Mouse (Mus musculus): ENCODE data around the gene Mri1.

The Mri1 gene

GRCm38 (mm10) chr8:84236410-84236997, 20.6 kb downstream of the Mri1 start:
- no peak for DNase-seq

- DNase-seq: no peak
Observed at GRCm38 (mm10) chr8:84235746-84236409, 21.2 kb downstream of the Mri1 start.

- peak in 1 of 2 experiments; percentile 53 for DNase-seq
Observed at GRCm38 (mm10) chr8:84233055-84233454, 24.1 kb downstream of the Mri1 start.

GRCm38 (mm10) chr8:84230735-84231134, 26.4 kb downstream of the Mri1 start:
- no peak for DNase-seq

GRCm38 (mm10) chr8:84223322-84224029, 33.6 kb downstream of the Mri1 start:
- DNase-seq: no peak

GRCm38 (mm10) chr8:84222566-84223165, 34.5 kb downstream of the Mri1 start:
- DNase-seq: no peak

- DNase-seq: no peak
Observed at GRCm38 (mm10) chr8:84220105-84220504, 37.0 kb downstream of the Mri1 start.

- no peak for DNase-seq
Observed at GRCm38 (mm10) chr8:84218143-84218542, 39.0 kb downstream of the Mri1 start.

- DNase-seq: no peak
Observed at GRCm38 (mm10) chr8:84217206-84217605, 39.9 kb downstream of the Mri1 start.

GRCm38 (mm10) chr8:84213277-84213676, 43.8 kb downstream of the Mri1 start:
- no peak for DNase-seq

GRCm38 (mm10) chr8:84211881-84212563, 45.1 kb downstream of the Mri1 start:
- peak in 1 of 2 experiments; percentile 31 for DNase-seq

- no peak for DNase-seq
Observed at GRCm38 (mm10) chr8:84211202-84211601, 45.9 kb downstream of the Mri1 start.

GRCm38 (mm10) chr8:84210167-84210791, 46.8 kb downstream of the Mri1 start:
- peak; percentile 68 to 76 for DNase-seq

- DNase-seq: no peak
Observed at GRCm38 (mm10) chr8:84208381-84209380, 48.4 kb downstream of the Mri1 start.

- DNase-seq: peak; percentile 85
Observed at GRCm38 (mm10) chr8:84207811-84208210, 49.3 kb downstream of the Mri1 start.

- DNase-seq: no peak
Observed at GRCm38 (mm10) chr8:84206666-84207065, 50.5 kb downstream of the Mri1 start.

- no peak for DNase-seq
Observed at GRCm38 (mm10) chr8:84205073-84205472, 52.1 kb downstream of the Mri1 start.

- peak; percentile 87 to 90 for DNase-seq
Observed at GRCm38 (mm10) chr8:84203975-84204772, 53.0 kb downstream of the Mri1 start.

GRCm38 (mm10) chr8:84202938-84203917, 53.9 kb downstream of the Mri1 start:
- peak; percentile 92 to 95 for DNase-seq
